Mouse (Mus musculus) mouse trophoblast stem cell (cell line): ENCODE results near the gene Sde2.
"Not testable (repeated sequence)": the region's sequence is repeated elsewhere in the genome, so short reads cannot be mapped to it uniquely, and the experiment has no call there.

Experiments
- in situ Hi-C, 2 experiments: fragments of 300-500 bp; cut with MseI, MboI; formaldehyde crosslinking; loops; 2 replicates in 1 of 2; 3 replicates in 1 of 2; pipeline ENCODE4 v1.15.1; 2025

Gene Sde2

GRCm38 (mm10) chr1:180835273-180836015 is 15.5 kb upstream of the Sde2 start:
- in situ Hi-C loops = no loop called here

GRCm38 (mm10) chr1:180836467-180836866 is 14.5 kb upstream of the Sde2 start:
- in situ Hi-C loops = not testable (repeated sequence)

- in situ Hi-C loops = no loop called here
Observed at GRCm38 (mm10) chr1:180837186-180837585, 13.7 kb upstream of the Sde2 start.

GRCm38 (mm10) chr1:180838014-180838413 is 12.9 kb upstream of the Sde2 start:
- in situ Hi-C loops = no loop called here

- in situ Hi-C loops = no loop called here
Observed at GRCm38 (mm10) chr1:180839201-180839910, 11.6 kb upstream of the Sde2 start.

GRCm38 (mm10) chr1:180841561-180842300 is 9.2 kb upstream of the Sde2 start:
- in situ Hi-C loops = no loop called here

GRCm38 (mm10) chr1:180848114-180848510 is 2.8 kb upstream of the Sde2 start:
- in situ Hi-C loops = no loop called here

GRCm38 (mm10) chr1:180848511-180849241 is 2.3 kb upstream of the Sde2 start:
- in situ Hi-C loops = no loop called here

GRCm38 (mm10) chr1:180849701-180850301 is 1.1 kb upstream of the Sde2 start:
- in situ Hi-C loops = no loop called here

GRCm38 (mm10) chr1:180858763-180859162 is 7.8 kb downstream of the Sde2 start:
- in situ Hi-C loops = no loop called here

- in situ Hi-C loops = no loop called here
Observed at GRCm38 (mm10) chr1:180860030-180860429, 9.1 kb downstream of the Sde2 start.

GRCm38 (mm10) chr1:180863606-180864005 is 12.7 kb downstream of the Sde2 start:
- in situ Hi-C loops = no loop called here

- in situ Hi-C loops = no loop called here
Observed at GRCm38 (mm10) chr1:180866001-180866400, 15.1 kb downstream of the Sde2 start.

- in situ Hi-C loops = loop anchor here in 1 of 2 experiments (10.0 kb wide), 1 partner anchor 105 kb away; no protein-coding TSS in a partner anchor
Observed at GRCm38 (mm10) chr1:180870122-180870650, 19.3 kb downstream of the Sde2 start.

- in situ Hi-C loops = loop anchor here in 1 of 2 experiments (10.0 kb wide), 1 partner anchor 101 kb away; no protein-coding TSS in a partner anchor
Observed at GRCm38 (mm10) chr1:180873861-180874484, 23.0 kb downstream of the Sde2 start.

GRCm38 (mm10) chr1:180874615-180875014 is 23.7 kb downstream of the Sde2 start:
- in situ Hi-C loops = loop anchor here in 1 of 2 experiments (10.0 kb wide), 1 partner anchor 100 kb away; no protein-coding TSS in a partner anchor

GRCm38 (mm10) chr1:180875126-180875525 is 24.2 kb downstream of the Sde2 start:
- in situ Hi-C loops = loop anchor here in 1 of 2 experiments (10.0 kb wide), 1 partner anchor 100 kb away; no protein-coding TSS in a partner anchor

- in situ Hi-C loops = loop anchor here in 1 of 2 experiments (10.0 kb wide), 1 partner anchor 97 kb away; no protein-coding TSS in a partner anchor
Observed at GRCm38 (mm10) chr1:180877466-180877865, 26.5 kb downstream of the Sde2 start.

GRCm38 (mm10) chr1:180881768-180882167 is 30.8 kb downstream of the Sde2 start:
- in situ Hi-C loops = no loop called here

- in situ Hi-C loops = no loop called here
Observed at GRCm38 (mm10) chr1:180883731-180884130, 32.8 kb downstream of the Sde2 start.
